Mouse (Mus musculus) inflammation-experienced regulatory T-cells, adult 6 months (primary cell): ENCODE measurements around the gene Rassf2. TPM values are rescaled to one million over a fixed set of nuclear protein-coding genes. Genes with fewer than 3 reads are reported as not detected.

Source experiments
- ATAC-seq: one replicate; pipeline ENCODE4 v1.8.0; 2017
- polyA plus RNA-seq, 3 experiments: library from polyadenylated mRNA; unstranded; fragments of 100-300 nt; shearing (Covaris generic); gene quantifications; one replicate each; pipeline ENCODE4 v1.2.1; 2017

Gene Rassf2
- polyA plus RNA-seq, 3 experiments from 2014 or later, result 78.8 to 88.1 (median 87.3) TPM

DNA sequence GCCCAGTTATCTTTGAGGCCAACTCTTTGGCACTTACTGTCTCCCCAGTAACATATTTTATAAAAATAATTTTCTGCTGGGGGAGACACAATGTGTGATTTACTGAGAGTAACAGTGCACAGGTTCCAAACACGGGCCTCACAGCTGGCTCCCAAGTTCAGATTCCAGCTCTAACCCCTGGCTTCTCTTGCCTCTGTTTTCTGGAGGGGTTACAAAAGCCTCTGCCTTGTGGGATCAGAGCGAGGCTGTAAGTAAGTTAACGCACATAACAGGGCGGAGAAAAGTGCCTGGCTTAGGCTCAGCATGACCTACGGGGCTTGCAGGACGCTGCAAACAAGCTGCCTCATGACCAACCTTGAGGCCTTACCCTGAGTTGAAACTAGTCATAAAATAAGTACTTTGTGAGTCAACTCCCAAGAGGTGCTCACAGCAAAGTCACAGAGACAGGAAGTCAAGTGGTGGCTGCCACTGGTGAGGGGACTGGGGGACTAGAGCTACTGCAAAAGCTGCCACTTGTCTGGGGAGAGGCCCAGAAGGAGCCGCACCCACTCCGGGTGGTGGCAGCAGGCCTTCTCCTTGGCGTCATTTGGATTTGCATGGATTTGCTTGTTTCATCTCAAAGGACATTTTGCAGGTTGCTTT lies 25.4 kb downstream of the Rassf2 start:
- ATAC-seq, result peak; percentile 92

DNA sequence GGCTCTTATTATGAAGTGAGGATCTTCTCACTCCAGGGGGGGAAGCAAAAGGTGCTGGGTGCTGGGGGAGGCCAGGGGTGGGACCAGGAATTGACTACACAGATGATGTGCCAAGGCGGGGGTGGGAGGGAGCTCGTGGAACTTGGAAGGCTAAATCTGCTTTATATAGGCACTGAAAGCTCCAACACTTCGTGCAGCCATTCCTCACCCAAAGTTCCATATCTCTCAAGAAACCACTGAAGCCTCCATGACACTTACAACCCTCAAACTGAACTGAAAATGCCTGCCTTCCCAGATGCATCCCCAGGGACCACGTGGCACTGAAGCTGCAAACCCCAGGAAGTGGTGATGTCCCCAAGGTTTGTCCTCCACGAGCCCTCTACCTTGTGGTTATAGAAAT lies 26.1 kb downstream of the Rassf2 start:
- no peak for ATAC-seq

DNA sequence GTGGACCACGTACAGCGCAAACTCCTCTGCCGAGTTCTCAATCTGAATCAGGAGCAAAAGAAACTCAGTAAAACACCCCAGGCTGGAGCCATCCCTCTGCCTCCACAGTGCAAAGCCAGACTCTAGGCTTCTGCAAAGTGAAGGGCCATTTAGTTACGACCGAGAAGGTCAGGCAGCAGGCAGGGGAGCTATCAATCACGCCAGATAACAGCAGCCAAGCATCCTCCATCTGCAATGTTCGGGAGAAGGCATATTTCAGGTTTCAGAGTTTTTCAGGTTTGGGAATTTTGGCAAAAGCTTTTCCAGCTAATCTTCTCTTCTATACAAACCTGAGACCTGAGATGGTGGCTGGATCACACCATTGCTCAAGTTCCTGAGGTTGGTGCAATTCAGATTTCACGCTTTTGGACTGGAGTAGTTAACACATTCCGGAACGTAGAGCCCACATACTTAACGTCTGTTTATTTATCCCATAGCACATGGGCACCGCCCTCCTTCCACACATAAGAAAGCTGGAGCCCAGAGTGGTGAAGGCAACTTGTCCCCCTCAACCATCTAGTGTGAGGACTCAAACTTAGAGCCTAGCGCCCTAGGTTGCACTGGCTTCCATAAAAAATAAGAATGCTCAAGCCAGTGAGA lies 28.2 kb downstream of the Rassf2 start:
- ATAC-seq, result no peak

DNA sequence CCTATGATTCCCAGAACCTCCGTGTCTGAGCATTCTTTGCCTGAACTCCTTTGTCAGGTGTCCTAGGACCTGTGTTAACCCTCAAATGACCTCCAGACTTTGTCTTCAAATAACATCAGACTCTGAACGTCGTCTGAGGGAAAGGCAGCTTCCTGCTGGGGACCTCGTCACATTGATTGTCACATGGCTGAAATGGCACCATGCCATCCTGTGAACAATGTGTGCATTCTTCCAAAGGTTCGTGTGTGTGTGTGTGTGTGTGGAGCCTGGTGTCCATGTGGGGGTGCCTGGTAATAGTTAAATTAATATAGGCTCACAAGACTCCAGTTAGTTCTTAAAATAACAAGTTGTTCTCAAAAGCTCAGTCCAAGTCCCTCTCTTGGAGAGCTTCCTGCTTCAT lies 32.7 kb downstream of the Rassf2 start:
- no peak for ATAC-seq

DNA sequence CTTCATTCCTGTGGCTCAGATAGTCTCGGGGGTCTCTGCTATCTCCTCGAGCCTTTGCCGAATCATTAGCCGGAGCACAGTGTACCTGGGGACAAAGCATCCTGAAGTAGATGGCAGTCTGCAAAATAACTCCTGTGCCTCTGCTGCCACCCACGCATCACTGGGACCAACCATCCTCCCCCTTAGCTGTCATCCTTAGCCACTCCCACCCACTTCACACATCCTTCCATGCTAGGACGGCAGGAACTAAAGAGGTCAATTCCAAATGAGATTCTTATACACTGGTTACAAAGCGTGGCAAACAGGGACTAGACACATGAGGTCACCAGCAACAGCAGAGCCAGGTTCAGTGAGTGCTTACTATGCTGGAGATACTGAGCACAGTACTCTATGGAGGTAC lies 33.7 kb downstream of the Rassf2 start:
- ATAC-seq, result no peak

DNA sequence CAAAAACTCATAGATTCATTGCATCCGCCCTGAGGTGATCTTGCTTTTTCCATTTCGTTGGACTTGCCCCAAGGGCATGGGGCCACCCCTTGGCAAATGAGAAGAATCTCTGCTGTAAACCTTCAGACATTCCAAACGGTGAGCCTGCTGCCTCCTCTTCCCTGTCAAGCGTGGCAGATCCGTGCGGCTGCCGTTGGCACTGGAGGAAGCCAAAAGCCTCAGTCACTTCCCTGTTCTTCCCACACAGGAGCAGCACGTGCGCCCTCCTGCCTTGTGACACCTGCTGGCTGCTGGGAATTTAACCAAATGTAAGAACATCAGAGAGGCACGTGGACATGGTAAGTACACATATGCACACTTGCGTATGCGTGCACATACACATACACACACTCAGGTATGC lies 34.3 kb downstream of the Rassf2 start:
- ATAC-seq, result no peak

DNA sequence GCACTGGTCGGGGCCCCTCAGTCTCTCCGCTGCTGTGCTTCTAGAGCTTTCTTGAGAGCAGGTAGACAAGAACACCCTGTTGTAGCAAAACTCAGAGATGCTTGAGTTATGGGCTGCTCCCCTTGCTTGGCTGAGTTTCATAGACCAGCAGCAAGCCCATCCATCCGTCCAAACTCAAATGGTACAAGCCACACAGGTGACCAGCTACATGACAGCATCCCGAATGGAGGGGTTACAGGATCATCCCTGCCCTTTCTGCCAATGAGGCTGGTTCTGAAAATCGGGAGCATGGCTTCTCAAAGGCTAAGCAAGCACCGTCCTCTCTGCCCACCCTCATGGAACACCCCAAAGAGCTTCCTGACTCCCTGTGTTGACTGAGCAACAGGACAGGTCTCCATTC lies 35.1 kb downstream of the Rassf2 start:
- ATAC-seq, result no peak

DNA sequence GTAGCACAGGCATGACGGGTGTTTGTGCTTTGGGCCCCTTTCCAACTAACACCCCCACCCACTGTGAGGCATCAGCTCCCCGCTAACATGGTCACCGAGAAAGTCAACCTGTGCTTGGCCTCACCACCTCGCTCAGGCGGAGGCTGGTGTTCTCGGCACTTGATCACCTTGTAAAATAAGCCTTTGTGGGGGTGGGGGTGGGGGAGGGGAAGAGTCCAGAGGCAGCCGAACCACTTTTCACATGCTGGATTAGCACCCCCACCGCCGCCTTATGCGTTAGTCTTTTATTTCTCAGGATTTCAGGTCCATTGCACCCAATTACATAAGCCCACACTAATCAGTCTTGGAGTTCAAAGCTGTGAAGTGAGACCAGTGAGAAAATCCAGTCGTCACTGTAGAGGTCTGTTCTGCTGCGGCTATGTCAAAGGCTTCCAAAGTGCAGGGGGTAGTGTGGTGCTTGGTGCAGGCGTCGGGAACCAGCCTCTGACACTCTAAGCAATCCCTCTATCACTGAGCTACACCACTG lies 36.4 kb downstream of the Rassf2 start:
- ATAC-seq, result no peak

DNA sequence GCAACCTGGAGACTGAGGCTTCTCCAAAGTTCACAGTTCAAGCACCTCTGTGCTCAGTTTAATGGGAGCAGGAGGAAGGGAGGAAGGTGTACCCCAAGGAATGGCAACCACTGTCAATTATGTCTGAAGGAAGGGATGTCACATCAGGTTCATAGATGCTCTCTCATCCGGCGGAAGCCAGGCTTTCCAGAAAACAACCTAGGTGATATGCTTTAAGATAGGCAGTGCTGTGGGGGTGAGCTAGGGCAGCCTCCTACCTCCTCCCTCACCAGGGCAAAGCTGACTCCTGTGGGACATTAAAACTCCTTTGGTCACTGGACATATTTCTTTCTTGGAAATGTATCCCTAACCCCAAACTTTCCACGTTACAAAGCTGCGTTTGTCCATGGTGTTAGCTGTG lies 36.9 kb downstream of the Rassf2 start:
- ATAC-seq, result peak; percentile 65

DNA sequence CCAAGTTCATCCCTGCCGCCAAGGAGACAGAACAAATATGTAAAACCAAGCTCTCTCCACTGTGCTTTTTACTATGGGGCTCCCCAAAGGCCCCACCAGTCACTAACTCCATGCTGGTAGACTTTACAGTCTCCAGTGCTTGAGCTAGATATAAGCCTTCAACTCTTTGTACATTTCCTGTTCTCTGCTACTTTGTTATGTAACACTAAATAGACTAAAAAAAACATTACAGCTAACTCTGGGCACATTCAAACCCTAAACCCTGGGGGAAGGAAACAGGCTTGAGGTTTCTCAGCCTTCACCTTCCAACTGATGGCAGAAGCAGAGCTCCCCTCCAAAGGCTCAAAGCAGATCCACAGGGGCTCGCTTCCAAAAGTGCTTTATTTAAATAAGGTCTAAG lies 37.6 kb downstream of the Rassf2 start:
- peak; percentile 53 for ATAC-seq

DNA sequence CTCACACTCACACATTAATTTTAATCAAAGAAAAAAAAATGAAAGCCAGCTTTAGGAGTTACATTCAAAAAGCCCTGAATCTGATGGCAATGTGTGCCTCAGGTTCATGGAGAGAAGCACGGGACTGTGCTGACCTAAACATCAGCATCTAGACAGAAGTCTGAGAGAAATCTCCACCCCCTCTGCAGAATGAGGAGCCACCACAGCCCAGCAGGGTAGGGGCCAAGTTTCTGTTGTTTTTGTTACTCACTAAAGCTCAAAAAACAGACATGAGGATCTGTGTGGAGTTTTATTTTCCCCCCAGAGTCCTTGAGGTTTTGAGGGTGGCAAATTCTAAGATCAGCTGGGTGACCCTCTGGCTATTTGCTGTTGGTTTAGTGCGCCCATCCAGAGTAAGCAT lies 41.5 kb downstream of the Rassf2 start:
- no peak for ATAC-seq

DNA sequence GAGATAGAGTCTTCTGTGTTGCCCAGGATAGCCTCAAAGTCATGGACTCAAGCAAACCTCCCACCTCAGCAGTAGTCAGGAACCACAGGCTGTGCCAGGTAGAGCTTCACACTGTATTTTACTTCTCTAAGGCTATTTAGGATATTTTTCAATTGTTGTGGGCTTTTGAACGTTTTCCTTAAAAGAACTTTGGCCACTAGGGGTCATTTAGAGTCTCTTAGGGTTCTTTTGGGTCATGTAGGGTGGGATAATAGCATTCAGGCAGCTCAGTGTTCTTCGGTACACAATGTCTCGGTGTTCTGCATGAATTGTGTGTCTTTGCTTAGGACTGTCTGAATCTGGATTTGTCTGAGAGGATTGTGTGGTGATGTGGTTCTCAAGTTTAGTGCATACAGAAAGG lies 42.1 kb downstream of the Rassf2 start:
- no peak for ATAC-seq

DNA sequence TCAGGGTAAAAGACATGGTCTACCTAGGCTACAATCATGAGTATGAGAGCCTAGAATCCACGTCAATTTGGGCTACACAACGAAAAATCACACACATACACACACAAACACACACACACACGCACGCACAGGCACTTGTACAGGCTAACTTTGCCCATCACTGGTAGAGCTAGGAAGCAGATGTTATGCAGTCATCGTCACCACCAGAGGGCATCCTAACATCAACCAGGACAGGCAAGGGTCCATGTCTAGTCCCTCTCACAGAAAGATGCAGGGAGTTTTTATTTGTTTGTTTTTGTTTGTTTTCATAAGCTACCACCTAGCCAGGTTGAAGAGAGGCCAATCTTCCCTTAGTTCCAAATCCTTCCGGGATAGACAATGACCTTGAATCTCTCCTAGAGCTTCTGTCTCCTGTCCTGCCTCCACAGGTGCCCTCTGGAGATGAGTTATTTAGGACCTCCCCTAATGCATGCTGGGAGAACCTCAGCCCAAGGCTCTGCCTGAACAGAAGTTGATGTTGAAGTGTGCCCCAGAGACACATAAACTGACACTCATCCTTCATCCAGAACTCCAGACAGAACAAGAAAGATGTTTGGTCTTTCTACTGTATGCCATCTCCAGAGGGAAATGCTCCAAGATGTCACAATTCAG lies 47.4 kb downstream of the Rassf2 start:
- ATAC-seq, result peak; percentile 95

DNA sequence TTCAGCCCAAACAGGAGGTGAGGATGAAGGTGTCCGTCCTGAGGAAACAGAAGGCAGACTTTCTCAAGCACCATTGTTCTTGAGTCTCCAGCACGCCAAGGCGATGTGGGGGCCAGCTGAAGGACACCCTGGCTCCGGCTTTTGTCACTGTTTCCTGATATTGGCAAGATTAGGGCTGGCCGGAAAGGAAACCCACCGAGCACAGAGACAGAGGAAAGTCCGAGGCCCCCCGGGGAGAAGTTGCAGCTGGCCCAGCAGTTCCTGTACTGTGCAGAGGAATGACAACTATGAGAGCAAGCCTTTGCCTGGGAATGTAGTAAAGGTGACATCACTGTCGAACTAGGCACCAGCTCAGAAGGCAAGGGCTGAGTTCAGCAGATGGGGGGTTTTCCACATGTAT lies 49.2 kb downstream of the Rassf2 start:
- ATAC-seq, result no peak

DNA sequence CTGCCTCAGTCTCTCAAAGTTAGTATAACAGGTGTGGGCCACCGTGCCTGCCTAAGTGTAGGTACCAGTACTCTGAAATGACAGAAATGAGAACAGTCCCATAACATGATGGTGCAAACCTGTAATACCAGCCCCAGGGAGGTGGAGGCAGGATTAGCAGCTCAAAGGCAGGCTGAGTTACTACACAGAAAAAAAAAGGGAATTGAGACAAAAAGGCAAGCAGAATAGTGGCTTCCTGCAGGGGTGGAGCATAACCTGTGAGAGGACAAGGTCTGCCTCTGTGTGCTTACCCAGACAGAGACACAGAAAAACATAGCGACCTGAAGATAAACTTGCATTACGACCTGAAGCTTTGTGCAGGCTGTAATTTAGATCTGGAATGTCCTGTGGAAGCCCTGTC lies 53.4 kb downstream of the Rassf2 start:
- ATAC-seq, result no peak

DNA sequence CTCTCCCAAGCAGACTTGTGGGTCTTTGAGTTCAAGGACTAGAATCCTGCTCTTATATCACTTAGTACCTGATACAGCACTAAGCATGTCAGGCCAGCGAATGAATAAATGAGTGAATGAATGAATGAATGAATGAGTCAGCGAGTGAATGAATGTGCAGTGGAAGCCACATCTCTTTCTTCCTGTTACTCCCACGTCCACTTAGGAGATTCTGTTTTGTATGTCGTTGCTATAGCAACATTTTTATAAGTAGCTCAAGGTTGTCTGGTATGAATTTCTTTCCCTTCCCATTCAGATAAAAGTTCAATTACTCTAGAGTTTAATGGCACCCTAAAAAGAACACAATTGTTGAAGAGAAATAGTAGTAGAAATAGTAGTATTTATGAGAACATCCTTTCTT lies 59.0 kb downstream of the Rassf2 start:
- no peak for ATAC-seq

DNA sequence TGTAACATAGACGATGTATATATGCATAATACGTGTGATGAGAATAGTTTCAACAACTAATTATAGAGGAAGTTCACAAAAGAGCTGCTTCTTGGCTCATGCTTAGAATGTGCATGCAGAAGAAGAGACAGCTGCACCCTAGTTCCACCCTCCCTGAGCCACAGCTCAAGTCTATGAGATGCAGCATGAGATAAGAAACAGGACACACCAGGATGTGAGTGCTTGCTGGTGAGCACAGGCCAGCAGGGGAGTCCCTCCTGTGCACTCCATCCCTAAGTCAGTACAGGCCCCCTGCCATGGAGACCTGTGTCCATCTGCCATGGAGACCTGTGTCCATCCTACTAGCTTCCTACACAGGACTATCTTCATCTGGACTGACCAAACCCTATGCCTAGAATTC lies 59.5 kb downstream of the Rassf2 start:
- no peak for ATAC-seq

DNA sequence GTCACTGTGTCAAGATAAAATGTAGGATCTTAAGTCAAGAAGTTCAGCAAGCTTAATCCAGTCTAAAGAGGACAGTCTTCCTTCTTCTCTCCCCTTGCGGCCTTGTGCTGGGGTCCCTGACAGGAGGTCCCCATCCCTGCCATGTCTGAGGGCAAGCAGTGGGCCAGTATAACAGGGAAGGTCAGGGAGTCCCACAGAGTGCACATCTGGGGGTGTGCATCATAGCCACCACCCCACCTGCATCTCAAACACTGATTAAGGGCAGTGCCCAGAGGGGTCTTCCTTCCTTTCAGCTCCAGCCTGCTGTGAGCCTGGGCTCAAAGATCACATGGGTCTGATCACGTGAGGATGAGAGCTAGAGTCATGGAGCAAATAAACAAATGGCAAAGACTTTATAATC lies 68.4 kb downstream of the Rassf2 start:
- ATAC-seq, result no peak

DNA sequence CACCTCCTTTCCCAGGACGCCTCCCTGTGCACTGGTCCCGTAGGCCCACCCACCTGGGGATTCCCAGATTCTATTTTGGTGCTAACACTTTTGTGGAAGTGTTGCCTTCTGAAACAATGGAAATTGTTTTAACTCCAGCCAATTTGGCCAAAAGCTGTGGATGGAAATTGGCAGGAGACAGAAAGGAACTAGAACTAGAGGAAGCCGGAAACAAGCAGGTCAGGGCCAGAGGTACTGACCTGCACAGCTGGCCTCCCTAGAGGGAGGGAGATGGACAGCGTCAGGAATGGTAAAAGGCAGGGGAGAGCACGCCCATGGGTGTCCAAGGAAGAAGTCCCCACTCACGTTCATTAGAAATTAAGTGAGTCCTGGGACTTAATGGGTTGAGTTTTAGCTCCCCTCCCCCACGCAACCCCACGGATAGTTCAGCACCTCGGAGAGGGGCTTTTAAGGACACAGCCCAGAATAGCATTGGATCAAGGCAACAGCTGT lies 72.3 kb downstream of the Rassf2 start:
- ATAC-seq, result no peak

DNA sequence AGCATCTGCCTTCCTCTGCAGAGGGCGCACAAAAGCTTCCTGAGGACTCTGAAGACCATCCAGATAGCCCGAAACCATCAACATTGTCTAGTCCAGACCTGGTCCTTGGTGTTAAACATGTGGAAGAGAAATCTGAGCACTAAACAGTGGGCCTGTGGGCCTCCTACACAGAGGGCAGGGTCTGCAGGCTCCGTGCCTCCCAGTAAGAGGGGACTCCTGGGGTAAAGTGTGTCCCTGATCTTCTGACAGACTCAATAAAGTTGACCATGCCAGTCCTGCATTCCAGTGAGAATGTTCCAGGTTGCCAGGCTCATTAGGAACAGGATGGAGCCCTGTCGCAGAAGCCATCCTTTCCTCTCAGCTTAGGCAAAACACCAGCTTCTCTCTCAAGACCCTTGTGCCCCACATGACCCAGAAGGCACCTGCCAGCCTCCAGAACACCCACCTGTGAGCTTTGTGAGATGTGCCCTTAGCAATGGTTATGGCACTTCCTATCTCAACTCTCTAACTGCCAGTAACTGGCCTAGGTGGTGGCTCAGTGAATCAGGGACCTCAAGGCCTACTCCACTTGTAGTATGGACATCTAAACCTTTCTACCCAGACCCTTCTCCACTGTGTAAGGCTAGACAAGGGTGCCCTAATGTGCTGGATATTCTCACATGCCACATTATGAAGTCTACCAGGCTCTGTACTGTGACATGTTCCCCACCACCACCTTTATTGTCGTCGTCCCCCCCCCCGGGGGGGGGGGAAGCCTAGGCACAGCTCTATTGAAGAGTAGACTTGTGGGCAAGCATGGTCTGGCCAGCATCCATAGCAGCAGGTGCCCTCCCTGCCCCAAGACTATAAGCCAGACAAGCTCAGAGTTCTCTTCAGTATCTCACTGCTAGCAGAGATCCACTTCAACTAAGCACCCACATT lies 73.5 kb downstream of the Rassf2 start:
- ATAC-seq, result no peak

DNA sequence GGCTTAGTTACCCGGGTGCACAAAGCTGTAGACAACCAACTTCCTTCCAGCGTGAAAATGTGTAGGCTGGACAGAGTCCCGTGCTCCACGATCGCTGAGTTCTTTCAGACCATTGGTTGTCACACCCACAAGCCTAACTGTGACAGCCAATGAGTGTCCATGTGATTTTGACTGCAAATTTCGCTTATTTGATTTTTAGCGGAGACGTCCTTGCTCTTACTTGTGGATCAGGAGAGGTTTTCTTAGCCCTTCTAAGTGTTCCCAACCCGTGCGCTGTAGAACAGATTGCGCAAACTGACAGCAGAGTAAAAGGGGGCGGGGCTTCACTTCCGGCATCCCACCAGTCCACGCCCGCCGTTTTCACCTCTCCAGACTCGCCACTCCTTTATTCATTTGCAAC lies 74.8 kb downstream of the Rassf2 start:
- peak; percentile 59 for ATAC-seq

DNA sequence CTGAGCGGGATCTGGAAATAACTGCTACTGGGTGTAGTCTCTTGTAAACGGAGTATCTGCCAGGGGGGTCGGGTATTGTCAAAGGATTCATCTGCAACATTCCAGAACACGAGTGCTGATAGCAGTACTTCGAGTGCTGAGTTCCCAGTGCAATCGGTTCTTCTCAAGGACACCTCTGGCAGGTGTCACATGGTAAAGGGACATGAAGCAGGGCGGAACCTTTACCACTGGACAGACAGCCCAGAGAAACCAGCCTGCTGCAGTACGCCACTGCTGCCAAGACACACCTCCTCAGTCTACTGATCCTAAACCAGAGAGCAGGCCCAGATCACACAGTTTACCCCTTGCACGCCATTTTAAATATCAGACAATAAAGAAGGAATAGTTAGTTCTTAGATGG lies 75.2 kb downstream of the Rassf2 start:
- no peak for ATAC-seq

DNA sequence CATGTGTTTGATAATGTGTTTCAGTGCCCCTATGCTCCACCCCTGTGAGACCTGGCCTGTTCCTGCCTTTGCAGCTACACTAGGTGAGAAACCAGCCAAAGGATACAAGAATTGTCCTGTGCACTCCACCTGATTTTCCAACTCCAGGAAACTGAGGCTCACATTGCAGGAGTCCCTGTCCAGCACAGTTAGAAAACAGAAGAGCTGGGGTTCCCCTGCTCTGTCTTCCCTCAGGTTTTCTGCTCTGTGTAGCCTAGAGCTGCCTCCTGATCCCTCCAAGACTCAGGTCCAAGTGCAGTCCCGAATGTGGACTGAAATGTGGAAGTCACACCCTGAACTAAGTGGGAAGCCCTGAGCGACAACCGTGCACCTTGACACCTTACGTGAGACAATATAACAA lies 76.3 kb downstream of the Rassf2 start:
- no peak for ATAC-seq
